Comparison of ENCODE assay signal across 26 mouse cellular contexts in genomic region chr2:28662891-28663290, GRCm38 (mm10). TPM values are rescaled to one million over a fixed set of nuclear protein-coding genes. Genes with fewer than 3 reads are reported as not detected.
"Had no signal": no experiment of that assay in that cellular context is flagged by ENCODE, and none has a peak within 500 bp of the region (broad histone marks: within the 10 kb centered on the region; RNA-seq: fewer than 3 reads in every experiment).

No protein-coding gene starts in this region.

- H3K4me2 ChIP-seq: lung, embryonic 15.5 days; midbrain, embryonic 13.5 days; neural tube, embryonic 13.5 days; stomach, embryonic 15.5 days had no signal

- H3K27me3 ChIP-seq: lung, embryonic 15.5 days; midbrain, embryonic 13.5 days; neural tube, embryonic 13.5 days; stomach, embryonic 15.5 days had no signal

- DNase-seq: kidney, adult 2 months; kidney, postnatal 25 days; layer of hippocampus, adult 9-11 months; layer of hippocampus, postnatal 36 days; lung, adult 18-20 months; lung, postnatal 14 days; lung, postnatal 4 days; retina, postnatal 1 day; right cerebral cortex, postnatal 25 days; spleen, adult 18-20 months; thymus, postnatal 25 days had no signal

- H3K27ac ChIP-seq: kidney, postnatal 0 days; layer of hippocampus, adult 2 months; left cerebral cortex, adult 2 months; lung, embryonic 15.5 days; midbrain, embryonic 10.5 days; midbrain, embryonic 13.5 days; neural tube, embryonic 13.5 days; stomach, embryonic 15.5 days had no signal

- H3K4me3 ChIP-seq: layer of hippocampus, adult 2 months; left cerebral cortex, adult 2 months; lung, embryonic 15.5 days; midbrain, embryonic 10.5 days; midbrain, embryonic 13.5 days; myocyte; neural tube, embryonic 13.5 days; stomach, embryonic 15.5 days had no signal

- ATAC-seq: intestine, postnatal 0 days; midbrain, embryonic 13.5 days; midbrain, embryonic 16.5 days had no signal

- H3K9ac ChIP-seq: lung, embryonic 15.5 days; midbrain, embryonic 13.5 days; neural tube, embryonic 13.5 days; stomach, embryonic 15.5 days had no signal

- H3K9me3 ChIP-seq: lung, embryonic 15.5 days; midbrain, embryonic 10.5 days; midbrain, embryonic 13.5 days; neural tube, embryonic 13.5 days; stomach, embryonic 15.5 days had no signal

- H3K4me1 ChIP-seq: lung, embryonic 15.5 days; midbrain, embryonic 10.5 days; midbrain, embryonic 13.5 days; neural tube, embryonic 13.5 days; stomach, embryonic 15.5 days had no signal

RNA-seq across cellular contexts. Expression of gene Spaca9, which starts 36.6 kb away (rescaled TPM):
- total RNA-seq: layer of hippocampus, adult 2 months; layer of hippocampus, postnatal 36 days; left cerebral cortex, adult 2 months; left cerebral cortex, postnatal 36 days; neutrophil, adult 5-6 weeks had no signal

RNA-seq across cellular contexts. Expression of gene Ak8, which starts 37.1 kb away (rescaled TPM):
- polyA plus RNA-seq: intestine, postnatal 0 days had no signal

RNA-seq across cellular contexts. Expression of gene Gfi1b, which starts 41.1 kb away (rescaled TPM):
- total RNA-seq: layer of hippocampus, adult 2 months; layer of hippocampus, postnatal 36 days; left cerebral cortex, adult 2 months; left cerebral cortex, postnatal 10 days; left cerebral cortex, postnatal 36 days had no signal
- polyA plus RNA-seq: intestine, embryonic 14.5 days; intestine, postnatal 0 days; midbrain, embryonic 16.5 days; myocyte had no signal
